Mouse (Mus musculus) G1E (cell line): ENCODE data around the gene Dusp8.

Experiments used
- CTCF ChIP-seq: IDR thresholded peaks from 2 replicates; pipeline ENCODE4 v1.5.1; 2012; ENCODE audit warnings: low read depth, low read length, inconsistent platforms, mixed read lengths
- GATA1 ChIP-seq: IDR thresholded peaks from 2 replicates; pipeline ENCODE4 v1.6.1; 2012; ENCODE audit warnings: borderline replicate concordance, low read length, inconsistent platforms, mixed read lengths
- GATA2 ChIP-seq: IDR thresholded peaks from 2 replicates; pipeline ENCODE4 v1.6.1; 2012; ENCODE audit warnings: low read depth, low read length, inconsistent platforms, borderline replicate concordance
- TAL1 ChIP-seq: conservative IDR thresholded peaks from 2 replicates; pipeline ENCODE4 v1.6.1; 2012; ENCODE audit warnings: low read depth, low read length, inconsistent platforms, mixed read lengths

GRCm38 (mm10) chr7:142093696-142094240 is 1.9 kb downstream of the Dusp8 start:
- TF ChIP-seq GATA1: no peak
- no peak for TF ChIP-seq CTCF
- TF ChIP-seq TAL1: no peak
- no peak for TF ChIP-seq GATA2
